Comparison of ENCODE assay signal across 19 mouse cellular contexts in genomic region chr10:119612034-119612433, GRCm38 (mm10).
"Had no signal": no experiment of that assay in that cellular context is flagged by ENCODE, and none has a peak within 500 bp of the region (broad histone marks: within the 10 kb centered on the region; RNA-seq: fewer than 3 reads in every experiment).

No protein-coding gene starts in this region.

- DNase-seq: lung, adult 18-20 months; lung, embryonic 14.5 days; lung, postnatal 10 days; lung, postnatal 4 days; midbrain, embryonic 14.5 days; retina, postnatal 1 day; right cerebral cortex, adult 18-20 months; right cerebral cortex, postnatal 25 days; right cerebral cortex, postnatal 4 days; spleen, adult 18-20 months; thymus, adult 18-20 months; thymus, postnatal 14 days; thymus, postnatal 36 days had no signal

- H3K27ac ChIP-seq: midbrain, embryonic 10.5 days; midbrain, embryonic 12.5 days; neural tube, embryonic 13.5 days; neural tube, embryonic 15.5 days had no signal

- H3K36me3 ChIP-seq: midbrain, embryonic 10.5 days; midbrain, embryonic 12.5 days; neural tube, embryonic 13.5 days; neural tube, embryonic 15.5 days had no signal

- H3K4me2 ChIP-seq: lung, embryonic 14.5 days; midbrain, embryonic 12.5 days; neural tube, embryonic 13.5 days; neural tube, embryonic 15.5 days had no signal

- H3K9me3 ChIP-seq: midbrain, embryonic 10.5 days; midbrain, embryonic 12.5 days; neural tube, embryonic 13.5 days; neural tube, embryonic 15.5 days had no signal

- ATAC-seq: midbrain, embryonic 16.5 days had no signal

- H3K4me3 ChIP-seq: midbrain, embryonic 10.5 days; midbrain, embryonic 12.5 days; myocyte; neural tube, embryonic 13.5 days; neural tube, embryonic 15.5 days had no signal

- H3K9ac ChIP-seq: lung, embryonic 14.5 days; midbrain, embryonic 12.5 days; neural tube, embryonic 13.5 days; neural tube, embryonic 15.5 days had no signal

- H3K27me3 ChIP-seq: midbrain, embryonic 12.5 days; neural tube, embryonic 13.5 days; neural tube, embryonic 15.5 days had no signal
